Mouse (Mus musculus) liver, adult 2 months (tissue): ENCODE results near the gene Cmah. TPM values are rescaled to one million over a fixed set of nuclear protein-coding genes. Genes with fewer than 3 reads are reported as not detected.

ENCODE experiments used
- DNase-seq: peaks from one replicate; pipeline ENCODE4 v3.0.0-alpha.2; 2011; ENCODE audit warnings: low read depth, low spot score; ENCODE audit errors: extremely low read depth
- H3K27ac ChIP-seq: fragments of 200-500 bp; replicated peaks from 2 replicates; pipeline ENCODE4 v1.5.1; 2012; ENCODE audit warnings: low read depth, mild to moderate bottlenecking, control low read depth, inconsistent platforms, low read length; ENCODE audit not compliant: insufficient read depth
- H3K27me3 ChIP-seq: fragments of 200-500 bp; 2 replicates; pipeline ENCODE4 v1.6.1; 2012; ENCODE audit warnings: mild to moderate bottlenecking, moderate library complexity, low read length, inconsistent platforms; ENCODE audit not compliant: control insufficient read depth, insufficient read depth
- H3K36me3 ChIP-seq: fragments of 200-500 bp; 2 replicates; pipeline ENCODE4 v1.6.1; 2012; ENCODE audit warnings: low read length, inconsistent platforms; ENCODE audit not compliant: control insufficient read depth, insufficient read depth
- H3K4me1 ChIP-seq: fragments of 200-500 bp; 2 replicates; pipeline ENCODE4 v1.6.1; 2011; ENCODE audit warnings: low read length; ENCODE audit not compliant: control insufficient read depth, insufficient read depth
- H3K4me3 ChIP-seq: fragments of 200-500 bp; 2 replicates; pipeline ENCODE4 v1.5.1; 2011; ENCODE audit warnings: low read depth, mild to moderate bottlenecking, control low read depth, low read length, moderate library complexity; ENCODE audit not compliant: insufficient read depth
- H3K79me2 ChIP-seq: fragments of 200-500 bp; 2 replicates; pipeline ENCODE4 v1.6.1; 2012; ENCODE audit warnings: inconsistent platforms, mild to moderate bottlenecking, low read length, moderate library complexity; ENCODE audit not compliant: control insufficient read depth, insufficient read depth
- H3K9ac ChIP-seq: fragments of 200-500 bp; 2 replicates; pipeline ENCODE4 v1.6.1; 2012; ENCODE audit warnings: low read depth, mild to moderate bottlenecking, control low read depth, inconsistent platforms, low read length
- CTCF ChIP-seq: fragments of 200-500 bp; IDR thresholded peaks from 2 replicates; pipeline ENCODE4 v1.5.1; 2011; ENCODE audit warnings: low read depth, low read length, control low read depth
- POLR2A ChIP-seq: fragments of 200-500 bp; IDR thresholded peaks from 2 replicates; pipeline ENCODE4 v1.6.1; 2011; ENCODE audit warnings: low read length, control low read depth; ENCODE audit not compliant: insufficient read depth; ENCODE audit errors: extremely low read depth
- WGBS: fragments of 180-500 bp; shearing (Covaris S2); methylation state at CpG from one replicate; pipeline ENCODE4 v1.1.7; 2018; 5-methylcytosine and 5-hydroxymethylcytosine counted together
- polyA plus RNA-seq: library from polyadenylated mRNA; depleted of rRNA; stranded (reverse); fragments of >200 nt; gene quantifications from 2 replicates; pipeline ENCODE4 v1.2.3, GENCODE M21; 2012
- total RNA-seq: library from RNA; depleted of rRNA; stranded (reverse); fragments of >200 nt; gene quantifications from 2 replicates; pipeline ENCODE4 v1.2.3, GENCODE M21; 2014

Cmah gene
- total and polyA plus RNA-seq, 2 experiments = 11.8 to 49.3 TPM

DNA sequence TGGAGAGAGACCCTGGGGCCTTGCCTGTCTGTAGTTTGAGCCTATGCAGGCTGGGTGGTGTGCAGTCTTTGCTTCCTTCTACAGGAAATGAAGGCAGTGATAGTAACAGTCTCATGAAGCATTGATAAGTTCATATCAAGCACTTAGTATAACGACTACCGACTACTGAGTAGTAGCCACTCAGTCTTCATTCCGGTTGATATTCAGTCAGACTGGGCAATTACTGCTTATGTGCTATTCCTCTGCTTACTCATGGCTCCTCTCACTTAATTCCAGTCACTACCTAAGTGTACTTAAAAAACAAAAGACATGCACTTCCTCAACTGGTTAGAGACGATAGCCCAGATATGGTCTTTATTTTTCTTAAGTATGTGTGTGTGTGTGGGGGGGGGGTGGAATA, 129.2 kb downstream of the Cmah start:
- Histone ChIP-seq H3K36me3 (peaks cover 62% of the 10 kb centered on the region), H3K9ac (no peak overlapping the region), H3K4me1 (no peaks in the 10 kb centered on the region), H3K79me2 (no peaks in the 10 kb centered on the region), H3K27me3 (no peaks in the 10 kb centered on the region), H3K27ac (no peak overlapping the region), H3K4me3 (no peak overlapping the region)
- TF ChIP-seq CTCF = no peak
- TF ChIP-seq POLR2A = no peak
- no peak for DNase-seq
- WGBS = 79% methylated on average over 4 of the region's 4 CpGs

DNA sequence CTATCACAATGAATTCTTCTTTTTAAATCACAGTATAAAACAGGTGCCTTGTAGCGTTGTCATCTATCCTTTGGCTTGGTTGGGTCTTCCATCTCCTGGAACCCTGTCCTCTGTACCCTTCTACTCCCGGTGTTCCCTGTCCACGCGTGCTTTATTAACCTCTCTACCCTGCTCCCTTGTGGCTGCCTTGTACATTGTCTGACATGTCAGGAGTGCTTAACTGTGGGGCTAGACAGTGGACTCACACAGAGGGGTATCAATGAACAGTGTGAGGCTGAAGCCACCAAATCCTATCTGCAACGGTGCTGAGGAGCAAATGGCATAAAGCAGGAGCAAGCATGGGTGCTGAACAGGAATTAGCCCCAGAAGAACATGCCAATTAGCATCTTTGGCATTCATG, 133.3 kb downstream of the Cmah start:
- 94% methylated on average over 5 of the region's 5 CpGs for WGBS
- Histone ChIP-seq H3K79me2 (no peaks in the 10 kb centered on the region), H3K27me3 (no peaks in the 10 kb centered on the region), H3K27ac (no peak overlapping the region), H3K9ac (no peak overlapping the region), H3K4me3 (no peak overlapping the region), H3K36me3 (peaks cover 75% of the 10 kb centered on the region), H3K4me1 (no peaks in the 10 kb centered on the region)
- TF ChIP-seq CTCF (no peak), POLR2A (no peak)
- DNase-seq = no peak

DNA sequence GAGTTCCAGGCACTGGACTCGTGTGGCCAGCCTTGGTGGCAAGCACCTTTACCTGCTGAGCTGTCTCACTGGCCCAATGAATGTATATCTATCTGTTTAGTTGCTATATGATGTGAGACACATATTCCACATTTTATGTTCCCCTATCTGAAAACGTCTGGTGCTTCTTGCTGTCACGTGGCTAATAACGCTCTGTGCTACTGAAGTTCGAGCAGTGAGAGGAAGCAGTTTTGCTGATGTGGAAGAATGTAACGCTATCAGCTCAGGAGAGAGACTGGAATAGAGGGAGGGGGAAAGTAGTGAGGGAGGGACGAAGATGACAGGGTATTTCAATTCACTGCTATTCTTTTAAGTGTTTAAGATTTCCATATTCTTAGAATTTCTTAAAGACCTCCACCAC, 136.6 kb downstream of the Cmah start:
- 67% methylated on average over 7 of the region's 7 CpGs for WGBS
- Histone ChIP-seq H3K27me3 (no peaks in the 10 kb centered on the region), H3K4me1 (no peaks in the 10 kb centered on the region), H3K9ac (no peak overlapping the region), H3K36me3 (peaks cover 83% of the 10 kb centered on the region), H3K79me2 (no peaks in the 10 kb centered on the region), H3K4me3 (no peak overlapping the region), H3K27ac (no peak overlapping the region)
- no peak for DNase-seq
- TF ChIP-seq CTCF = no peak
- no peak for TF ChIP-seq POLR2A

DNA sequence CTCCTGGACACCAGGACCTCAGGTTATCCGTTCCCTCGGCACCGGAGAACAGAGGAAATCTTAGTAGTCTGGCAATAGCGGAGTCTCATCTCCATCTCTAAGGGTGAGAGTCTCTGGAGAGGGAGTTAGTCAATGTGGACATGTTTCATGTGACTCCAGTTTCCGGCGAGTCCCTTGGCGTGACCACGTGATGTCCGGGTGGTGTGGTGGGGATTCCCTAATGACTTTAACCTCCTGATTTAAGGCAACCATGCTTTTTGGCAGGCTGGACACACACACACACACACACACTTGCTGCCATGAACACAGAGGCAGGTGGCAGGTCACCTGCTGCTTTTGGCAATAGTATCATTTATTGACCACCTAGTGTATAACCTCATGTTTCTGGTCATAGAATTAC, 138.8 kb downstream of the Cmah start:
- no peaks in the 10 kb centered on the region for H3K79me2 ChIP-seq
- peaks cover 75% of the 10 kb centered on the region for H3K36me3 ChIP-seq
- no peak for DNase-seq

DNA sequence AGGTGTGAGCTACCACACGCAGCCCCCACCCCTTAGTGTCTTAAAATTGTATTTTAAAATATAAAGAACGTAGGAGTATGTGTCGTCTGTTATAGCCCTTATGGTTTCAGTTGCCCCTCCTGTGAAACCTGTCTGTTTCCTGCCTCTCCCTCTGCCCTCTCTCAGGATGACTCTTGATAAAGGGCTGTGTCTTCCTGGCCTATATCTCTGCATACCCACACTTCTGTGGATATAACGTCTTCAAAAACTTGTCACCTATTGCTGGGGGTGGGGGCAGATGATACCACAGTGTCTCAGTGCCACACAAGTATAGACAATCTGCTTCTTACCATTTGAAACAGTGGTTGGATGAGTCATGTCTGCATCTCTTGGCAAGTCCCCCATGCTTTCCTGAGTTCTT, 140.6 kb downstream of the Cmah start:
- 83% methylated on average over 4 of the region's 4 CpGs for WGBS
- Histone ChIP-seq H3K4me3 (no peak overlapping the region), H3K27me3 (no peaks in the 10 kb centered on the region), H3K36me3 (peaks cover 63% of the 10 kb centered on the region), H3K4me1 (no peaks in the 10 kb centered on the region), H3K79me2 (no peaks in the 10 kb centered on the region), H3K27ac (no peak overlapping the region), H3K9ac (no peak overlapping the region)
- no peak for DNase-seq
- TF ChIP-seq POLR2A = no peak
- no peak for TF ChIP-seq CTCF

More for the DNA sequence above, 138.8 kb downstream of the Cmah start:
- no peak overlapping the region for H3K9ac ChIP-seq
- no peak for TF ChIP-seq POLR2A
- TF ChIP-seq CTCF = no peak
- no peaks in the 10 kb centered on the region for H3K27me3 ChIP-seq
- no peak overlapping the region for H3K27ac ChIP-seq
- WGBS = 97% methylated on average over 9 of the region's 9 CpGs
- H3K4me3 ChIP-seq = no peak overlapping the region
- no peaks in the 10 kb centered on the region for H3K4me1 ChIP-seq

DNA sequence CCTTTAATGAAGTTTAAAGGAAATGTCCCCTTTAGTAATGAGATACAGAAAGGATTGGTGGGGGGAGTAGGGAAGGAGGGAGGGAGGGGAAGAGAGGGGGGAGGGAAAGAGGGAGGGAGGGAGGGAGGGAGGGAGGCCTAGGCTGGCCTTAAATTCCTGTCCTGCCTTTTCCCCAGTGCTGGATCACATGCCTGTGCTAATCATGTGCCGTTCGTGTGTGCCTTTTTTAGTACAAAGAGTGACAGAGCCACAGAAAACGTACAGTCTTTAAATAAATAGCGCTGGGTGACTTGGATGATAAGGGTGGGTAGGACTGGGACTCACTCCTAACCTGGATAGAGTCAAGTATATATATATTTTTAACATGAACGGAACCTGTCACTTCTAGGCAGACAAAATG, 150.4 kb downstream of the Cmah start:
- WGBS = 64% methylated on average over 5 of the region's 5 CpGs
- H3K4me1 ChIP-seq = peaks cover 7% of the 10 kb centered on the region; the same call in 1 of the 2 replicates
- TF ChIP-seq CTCF = no peak
- no peak for TF ChIP-seq POLR2A
- no peak overlapping the region for H3K4me3 ChIP-seq
- H3K36me3 ChIP-seq = no peaks in the 10 kb centered on the region
- DNase-seq = no peak
- no peaks in the 10 kb centered on the region for H3K27me3 ChIP-seq
- H3K27ac ChIP-seq = no peak overlapping the region
- no peak overlapping the region for H3K9ac ChIP-seq
- no peaks in the 10 kb centered on the region for H3K79me2 ChIP-seq

DNA sequence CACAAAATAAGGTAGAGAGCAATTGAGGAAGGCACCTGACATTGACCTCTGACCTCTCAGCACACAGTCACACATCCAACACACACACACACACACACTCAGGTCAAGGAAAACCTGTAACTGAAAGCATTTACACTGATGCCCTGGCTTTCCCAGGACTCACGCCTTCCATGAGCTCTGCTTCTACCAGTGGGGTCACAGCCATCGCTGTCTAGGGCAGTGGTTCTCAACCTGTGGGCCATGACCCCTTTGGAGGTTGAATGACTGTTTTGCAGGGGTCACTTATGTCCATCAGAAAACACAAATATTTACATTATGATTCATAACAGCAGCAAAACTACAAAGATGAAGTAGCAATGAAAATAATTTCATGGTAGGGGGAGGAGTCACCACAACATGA, 152.3 kb downstream of the Cmah start:
- Histone ChIP-seq H3K36me3 (no peaks in the 10 kb centered on the region), H3K9ac (no peak overlapping the region), H3K27ac (no peak overlapping the region), H3K27me3 (no peaks in the 10 kb centered on the region), H3K4me3 (no peak overlapping the region), H3K4me1 (peaks cover 7% of the 10 kb centered on the region; the same call in 1 of the 2 replicates), H3K79me2 (no peaks in the 10 kb centered on the region)
- DNase-seq = no peak
- TF ChIP-seq CTCF (no peak), POLR2A (no peak)
- WGBS = 68% methylated on average over 2 of the region's 2 CpGs
